Mouse (Mus musculus) C2C12 (cell line): ENCODE measurements around the gene Clec12b. TPM values are rescaled to one million over a fixed set of nuclear protein-coding genes. Genes with fewer than 3 reads are reported as not detected.

Source experiments
- H3K27me3 ChIP-seq: one replicate; pipeline ENCODE4 v1.6.1; 2011; ENCODE audit not compliant: control insufficient read depth, insufficient read depth, insufficient read length
- H3K36me3 ChIP-seq: one replicate; pipeline ENCODE4 v1.6.1; 2011; ENCODE audit not compliant: control insufficient read depth, insufficient read depth
- H3K4me3 ChIP-seq: one replicate; pipeline ENCODE4 v1.5.1; 2011; ENCODE audit warnings: mild to moderate bottlenecking, control low read depth; ENCODE audit not compliant: poor library complexity, insufficient read depth, severe bottlenecking
- H3K79me2 ChIP-seq: one replicate; pipeline ENCODE4 v1.6.1; 2011; ENCODE audit not compliant: control insufficient read depth, insufficient read depth
- H3K79me3 ChIP-seq: one replicate; pipeline ENCODE4 v1.6.1; 2011; ENCODE audit warnings: low read depth, control low read depth
- H3ac ChIP-seq: one replicate; pipeline ENCODE3; 2011; ENCODE audit warnings: low read depth; ENCODE audit not compliant: control insufficient read depth, insufficient read length
- CEBPB ChIP-seq: IDR thresholded peaks from one replicate; pipeline ENCODE4 v1.6.1; 2011; ENCODE audit warnings: low read depth, mild to moderate bottlenecking, control low read depth, moderate library complexity
- CTCF ChIP-seq: IDR thresholded peaks from one replicate; pipeline ENCODE4 v1.5.1; 2011; ENCODE audit not compliant: control insufficient read depth, insufficient read depth, insufficient read length
- FOSL1 ChIP-seq: IDR thresholded peaks from one replicate; pipeline ENCODE4 v1.8.0; 2011; ENCODE audit warnings: mild to moderate bottlenecking, low read length; ENCODE audit not compliant: poor library complexity, insufficient read depth, severe bottlenecking
- MAX ChIP-seq: IDR thresholded peaks from one replicate; pipeline ENCODE4 v1.6.1; 2011; ENCODE audit warnings: mild to moderate bottlenecking, control low read depth
- MYOD1 ChIP-seq: IDR thresholded peaks from one replicate; pipeline ENCODE4 v1.6.1; 2011; ENCODE audit warnings: low read depth; ENCODE audit not compliant: control insufficient read depth, insufficient read length
- MYOG ChIP-seq: IDR thresholded peaks from one replicate; pipeline ENCODE4 v1.6.1; 2011; ENCODE audit not compliant: control insufficient read depth, insufficient read length; ENCODE audit errors: extremely low read depth
- USF1 ChIP-seq: IDR thresholded peaks from one replicate; pipeline ENCODE4 v1.6.1; 2011; ENCODE audit warnings: low read depth, mild to moderate bottlenecking, control low read depth, moderate library complexity
- polyA plus RNA-seq: library from polyadenylated mRNA; unstranded; fragments of >200 nt; fragmentation: generic; extraction: Trizol; gene quantifications from one replicate; pipeline ENCODE4 v1.2.1, GENCODE M21; 2012; ENCODE audit warnings: missing spikeins

Gene Clec12b
- polyA plus RNA-seq, 1 experiment, result not detected

DNA sequence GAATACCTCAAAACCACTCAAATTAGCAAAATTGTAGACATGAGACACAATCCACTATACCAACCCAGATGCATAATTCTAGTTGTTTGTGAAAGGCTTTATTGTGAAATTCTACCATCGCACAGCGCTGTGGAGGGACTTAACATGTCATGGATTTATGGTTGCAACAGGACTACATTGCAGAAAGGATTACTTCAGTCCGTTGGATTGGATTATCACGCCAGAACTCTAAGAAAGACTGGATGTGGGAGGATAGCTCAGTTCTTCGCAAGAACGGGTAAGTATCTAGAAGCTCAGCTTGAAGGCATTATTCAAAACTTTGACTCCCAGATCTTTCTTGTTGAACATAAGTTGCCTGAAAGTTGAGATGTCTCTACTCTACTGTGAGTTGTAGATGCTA lies 17.7 kb upstream of the Clec12b start:
- no peak for TF ChIP-seq USF1
- no peak for TF ChIP-seq MYOD1
- no peak for TF ChIP-seq MAX
- TF ChIP-seq CEBPB, result no peak
- no peak for TF ChIP-seq CTCF
- TF ChIP-seq FOSL1, result no peak
- TF ChIP-seq MYOG, result no peak
- no peaks in the 10 kb centered on the region for H3K79me3 ChIP-seq
- H3K27me3 ChIP-seq, result no peaks in the 10 kb centered on the region
- no peak overlapping the region for H3K4me3 ChIP-seq
- H3K79me2 ChIP-seq, result no peaks in the 10 kb centered on the region
- H3K36me3 ChIP-seq, result no peaks in the 10 kb centered on the region
- H3ac ChIP-seq, result no peak overlapping the region

DNA sequence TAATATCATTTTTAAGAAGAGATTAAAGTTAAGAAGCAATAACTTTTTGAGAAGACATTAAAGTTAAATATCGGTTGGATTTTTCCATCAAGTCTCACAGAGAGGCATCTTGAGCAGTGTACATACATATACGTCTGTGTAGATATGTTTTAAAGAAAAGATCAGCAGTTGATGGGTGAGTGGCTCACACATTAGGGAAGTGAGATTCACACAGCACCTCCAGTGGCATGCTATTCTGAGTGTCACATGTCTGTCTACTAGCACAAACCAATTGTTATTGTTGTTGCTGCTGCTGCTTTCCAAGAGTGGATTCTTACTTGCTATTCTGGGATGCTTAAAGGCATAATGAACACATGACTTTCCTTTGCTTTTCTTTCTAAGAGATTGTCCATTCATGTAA lies 16.7 kb upstream of the Clec12b start:
- H3K27me3 ChIP-seq, result no peaks in the 10 kb centered on the region
- TF ChIP-seq MAX (no peak), MYOD1 (no peak), MYOG (no peak), CTCF (no peak), CEBPB (no peak), USF1 (no peak), FOSL1 (no peak)

DNA sequence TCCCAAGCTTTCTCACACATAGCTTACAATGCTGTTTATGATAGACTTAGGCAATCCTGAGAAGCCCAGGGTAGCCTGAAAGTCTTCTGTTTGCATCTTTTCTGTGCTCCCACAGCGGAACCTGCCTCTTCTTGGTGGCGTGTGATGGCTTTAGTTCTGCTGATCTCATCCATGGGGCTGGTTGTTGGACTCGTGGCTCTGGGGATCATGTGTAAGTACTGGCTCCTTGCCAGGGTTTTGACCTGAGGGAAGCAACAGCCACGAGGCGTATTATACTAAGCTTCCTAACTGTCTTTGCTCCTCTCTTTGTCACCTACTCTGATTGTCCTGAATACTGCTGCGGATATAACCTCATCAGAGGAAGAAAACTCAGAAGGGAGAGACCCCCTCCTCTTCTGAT lies 14.3 kb upstream of the Clec12b start:
- H3K4me3 ChIP-seq, result no peak overlapping the region
- H3K27me3 ChIP-seq, result no peaks in the 10 kb centered on the region
- H3K79me3 ChIP-seq, result no peaks in the 10 kb centered on the region
- TF ChIP-seq MYOD1 (no peak), FOSL1 (no peak), MAX (no peak), CEBPB (no peak), MYOG (no peak), USF1 (no peak)
- no peak overlapping the region for H3ac ChIP-seq
- no peaks in the 10 kb centered on the region for H3K36me3 ChIP-seq
- no peaks in the 10 kb centered on the region for H3K79me2 ChIP-seq

More for the DNA sequence above, 16.7 kb upstream of the Clec12b start:
- H3K79me3 ChIP-seq, result no peaks in the 10 kb centered on the region
- no peak overlapping the region for H3K4me3 ChIP-seq
- H3K79me2 ChIP-seq, result no peaks in the 10 kb centered on the region
- H3K36me3 ChIP-seq, result no peaks in the 10 kb centered on the region
- no peak overlapping the region for H3ac ChIP-seq

DNA sequence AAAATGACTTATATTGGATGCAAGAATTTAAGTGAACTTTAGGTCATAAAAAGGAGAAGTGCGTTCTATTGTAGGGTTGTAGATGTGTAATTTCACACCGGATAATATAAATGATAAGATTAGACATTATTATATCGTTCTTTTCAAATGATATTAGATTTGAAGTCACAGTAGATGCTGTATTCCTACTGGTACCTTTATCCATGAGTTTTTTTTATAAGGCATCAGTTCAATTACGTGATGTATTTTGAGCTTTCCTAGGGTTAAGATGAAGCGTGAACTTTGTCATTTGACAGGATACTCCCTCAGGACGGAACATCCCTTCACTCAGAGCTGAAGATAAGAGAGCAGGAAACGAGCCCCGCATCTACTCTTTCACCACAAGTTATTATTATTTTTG lies 11.3 kb upstream of the Clec12b start, which contains the start of gene Clec1b:
Gene Clec1b (plus strand): TSS at position 301 of the 400 bp plus-strand sequence.
- Histone ChIP-seq H3K4me3 (no peak within 1 kb of the TSS), H3K27me3 (no peaks in the 10 kb centered on the region), H3K79me3 (no peaks in the 10 kb centered on the region), H3K36me3 (no peaks in the 10 kb centered on the region), H3K79me2 (no peaks in the 10 kb centered on the region), H3ac (no peak within 1 kb of the TSS)
- TF ChIP-seq USF1 (no peak), FOSL1 (no peak), MYOG (no peak), CTCF (no peak), CEBPB (no peak), MAX (no peak), MYOD1 (no peak)

DNA sequence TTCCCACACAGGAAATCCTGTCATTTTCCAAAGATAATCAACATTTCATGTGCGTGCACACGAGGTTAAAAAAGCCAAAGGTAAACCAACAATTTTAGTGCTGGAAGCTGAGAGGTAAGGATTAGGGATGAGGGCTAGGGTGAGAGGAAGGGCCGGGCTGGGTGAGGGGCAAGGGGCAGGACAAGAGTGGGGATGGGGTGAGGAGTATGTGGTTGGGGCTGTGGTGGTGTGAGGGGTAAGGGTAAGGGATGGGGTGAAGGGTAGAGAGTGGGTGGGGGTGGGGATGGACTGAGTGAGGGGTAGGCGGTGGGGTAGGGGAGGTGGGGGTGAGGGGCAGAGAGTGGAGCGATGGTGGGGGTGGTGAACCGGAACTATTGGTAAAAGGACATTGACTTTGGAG lies 8.1 kb upstream of the Clec12b start:
- Histone ChIP-seq H3K36me3 (no peaks in the 10 kb centered on the region), H3K4me3 (no peak overlapping the region), H3K27me3 (no peaks in the 10 kb centered on the region), H3K79me3 (no peaks in the 10 kb centered on the region), H3ac (no peak overlapping the region), H3K79me2 (no peaks in the 10 kb centered on the region)
- no peak for TF ChIP-seq USF1
- TF ChIP-seq CTCF, result no peak
- TF ChIP-seq CEBPB, result no peak
- no peak for TF ChIP-seq MYOG
- TF ChIP-seq MYOD1, result no peak
- TF ChIP-seq MAX, result no peak
- no peak for TF ChIP-seq FOSL1

DNA sequence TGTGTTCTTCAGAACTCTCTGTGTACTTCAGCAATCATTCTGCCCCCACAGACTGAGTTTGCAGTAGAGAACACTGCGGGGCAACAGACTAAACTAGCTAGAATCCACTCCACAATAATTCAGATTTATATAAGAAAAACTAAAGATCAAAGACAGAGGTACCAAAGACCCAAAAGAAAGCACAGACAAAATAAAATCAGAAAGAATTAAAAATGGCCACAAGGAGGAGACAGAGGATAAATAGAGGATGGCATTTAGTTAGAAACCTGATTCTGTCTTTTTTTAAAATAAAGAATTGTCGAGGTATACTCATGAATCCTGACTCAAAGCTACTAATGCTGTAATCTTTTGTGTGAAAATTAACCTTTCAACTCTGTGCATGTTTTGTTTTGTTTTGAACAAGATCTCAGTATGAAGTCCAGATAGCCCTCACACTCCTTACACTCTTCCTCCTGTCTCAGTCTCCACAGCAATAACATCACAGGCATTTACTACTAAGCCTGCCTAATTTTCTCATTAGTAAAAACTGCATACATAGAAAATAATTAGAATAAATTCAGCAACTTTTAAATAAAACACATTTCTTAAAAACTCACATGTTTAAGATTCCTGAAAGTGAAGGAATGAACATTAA lies 7.5 kb upstream of the Clec12b start:
- H3K27me3 ChIP-seq, result no peaks in the 10 kb centered on the region
- no peak overlapping the region for H3K4me3 ChIP-seq
- TF ChIP-seq MYOD1, result no peak
- no peak for TF ChIP-seq FOSL1
- TF ChIP-seq MAX, result no peak
- TF ChIP-seq CEBPB, result no peak

More for the DNA sequence above, 7.5 kb upstream of the Clec12b start:
- Histone ChIP-seq H3K79me3 (no peaks in the 10 kb centered on the region), H3K79me2 (no peaks in the 10 kb centered on the region), H3ac (no peak overlapping the region), H3K36me3 (no peaks in the 10 kb centered on the region)
